Mouse (Mus musculus) embryonic facial prominence, embryonic 15.5 days (tissue): ENCODE data around the gene Dcst2. TPM values are rescaled to one million over a fixed set of nuclear protein-coding genes. Genes with fewer than 3 reads are reported as not detected.

ENCODE experiments used
- polyA plus RNA-seq: library from polyadenylated mRNA; unstranded; fragments of >200 nt; fragmentation: Nextera tagmentation; extraction: Ambion mirVana; gene quantifications from 2 replicates; pipeline ENCODE4 v1.2.1, GENCODE M21; 2015

The Dcst2 gene
- polyA plus RNA-seq, 1 experiment from 2014 or later, result 0.13 TPM

Other genes with a start within 250 kb of the Dcst2 start
- 0.15 TPM in 1 of 2 replicates, not detected in the other for gene Pklr, start 225.8 kb upstream of the Dcst2 start, polyA plus RNA-seq
- 3.0 and 3.2 TPM in 2 replicates for gene Hcn3, start 201.8 kb upstream of the Dcst2 start, polyA plus RNA-seq
- gene Clk2, start 197.2 kb upstream of the Dcst2 start, polyA plus RNA-seq, result 29.9 and 33.6 TPM in 2 replicates
- 108 and 109 TPM in 2 replicates for gene Scamp3, start 184.5 kb upstream of the Dcst2 start, polyA plus RNA-seq
- gene Fam189b, start 178.8 kb upstream of the Dcst2 start, polyA plus RNA-seq, result 34.9 and 37.0 TPM in 2 replicates
- 49.0 and 55.6 TPM in 2 replicates for gene Gba, start 159.0 kb upstream of the Dcst2 start, polyA plus RNA-seq
- gene Thbs3, start 146.8 kb upstream of the Dcst2 start, polyA plus RNA-seq, result 47.1 and 59.7 TPM in 2 replicates
- 173 and 196 TPM in 2 replicates for gene Mtx1, start 134.9 kb upstream of the Dcst2 start, polyA plus RNA-seq
- 4.0 and 10.2 TPM in 2 replicates for gene Muc1, start 132.9 kb upstream of the Dcst2 start, polyA plus RNA-seq
- gene Krtcap2, start 116.0 kb upstream of the Dcst2 start, polyA plus RNA-seq, result 294 and 310 TPM in 2 replicates
- gene Trim46, start 115.7 kb upstream of the Dcst2 start, polyA plus RNA-seq, result 5.0 and 5.9 TPM in 2 replicates
- 150 and 173 TPM in 2 replicates for gene Dpm3, start 102.6 kb upstream of the Dcst2 start, polyA plus RNA-seq
- gene Slc50a1, start 91.4 kb upstream of the Dcst2 start, polyA plus RNA-seq, result 71.8 and 72.2 TPM in 2 replicates
- gene Efna1, start 80.8 kb upstream of the Dcst2 start, polyA plus RNA-seq, result 55.8 and 57.4 TPM in 2 replicates
- gene Efna3, start 39.0 kb upstream of the Dcst2 start, polyA plus RNA-seq, result 42.3 and 47.2 TPM in 2 replicates
- gene Efna4, start 23.9 kb upstream of the Dcst2 start, polyA plus RNA-seq, result 28.1 and 31.0 TPM in 2 replicates
- 93.2 and 96.1 TPM in 2 replicates for gene Adam15, start 12.0 kb upstream of the Dcst2 start, polyA plus RNA-seq
- 0.46 and 0.64 TPM in 2 replicates for gene Dcst1, start 3.3 kb downstream of the Dcst2 start, polyA plus RNA-seq
- gene Zbtb7b, start 32.8 kb downstream of the Dcst2 start, polyA plus RNA-seq, result 8.2 and 9.0 TPM in 2 replicates
- gene Lenep, start 40.8 kb downstream of the Dcst2 start, polyA plus RNA-seq, result 0.25 and 0.91 TPM in 2 replicates
- 28.5 and 34.6 TPM in 2 replicates for gene Flad1, start 49.9 kb downstream of the Dcst2 start, polyA plus RNA-seq
- 342 and 356 TPM in 2 replicates for gene Cks1b, start 56.4 kb downstream of the Dcst2 start, polyA plus RNA-seq
- gene Shc1, start 56.5 kb downstream of the Dcst2 start, polyA plus RNA-seq, result 110 and 113 TPM in 2 replicates
- 47.7 and 51.3 TPM in 2 replicates for gene Pygo2, start 68.2 kb downstream of the Dcst2 start, polyA plus RNA-seq
- 38.3 and 40.4 TPM in 2 replicates for gene Pbxip1, start 74.7 kb downstream of the Dcst2 start, polyA plus RNA-seq
- 51.3 and 59.1 TPM in 2 replicates for gene Pmvk, start 92.6 kb downstream of the Dcst2 start, polyA plus RNA-seq
- 2.7 and 4.3 TPM in 2 replicates for gene Kcnn3, start 158.2 kb downstream of the Dcst2 start, polyA plus RNA-seq